Mouse (Mus musculus) liver, embryonic 14.5 days (tissue): Measurements from ENCODE around the gene Prdm2.

Experiments used
- CTCF ChIP-seq: IDR thresholded peaks from 2 replicates; pipeline ENCODE4 v1.5.1; 2016; ENCODE audit warnings: antibody characterized with exemption, low read depth, control low read depth
- EP300 ChIP-seq: IDR thresholded peaks from 2 replicates; pipeline ENCODE4 v1.6.1; 2016; ENCODE audit warnings: antibody characterized with exemption, low read depth

DNA sequence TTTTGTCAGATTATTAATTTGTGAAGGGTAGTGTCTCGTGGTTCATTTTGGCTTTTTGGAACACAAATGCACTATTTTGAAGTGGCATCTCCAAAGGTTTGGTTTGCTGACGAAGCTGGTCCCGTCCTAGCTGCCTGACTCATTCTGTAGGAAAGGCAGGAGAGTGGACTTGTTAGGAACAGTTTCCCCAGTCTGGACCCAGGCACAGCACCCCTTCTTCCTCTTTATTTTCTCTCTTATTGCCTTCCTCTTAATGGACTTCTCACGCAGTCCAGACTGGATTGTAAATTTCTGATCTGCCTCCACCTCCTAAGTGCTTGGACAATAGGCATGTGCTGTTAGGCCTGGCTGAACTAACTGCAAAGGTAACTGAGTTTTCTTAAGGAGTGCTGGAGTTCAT is 57.8 kb downstream of the Prdm2 start:
- TF ChIP-seq CTCF (no peak), EP300 (no peak)
